Mouse (Mus musculus) brain, embryonic 18.5 days (tissue): Measurements from ENCODE around the gene Osbp2.

ENCODE experiments used
- DNase-seq: peaks from one replicate; pipeline ENCODE4 v3.0.0-alpha.2; 2012; ENCODE audit warnings: low read depth, low spot score

Gene Osbp2

DNA sequence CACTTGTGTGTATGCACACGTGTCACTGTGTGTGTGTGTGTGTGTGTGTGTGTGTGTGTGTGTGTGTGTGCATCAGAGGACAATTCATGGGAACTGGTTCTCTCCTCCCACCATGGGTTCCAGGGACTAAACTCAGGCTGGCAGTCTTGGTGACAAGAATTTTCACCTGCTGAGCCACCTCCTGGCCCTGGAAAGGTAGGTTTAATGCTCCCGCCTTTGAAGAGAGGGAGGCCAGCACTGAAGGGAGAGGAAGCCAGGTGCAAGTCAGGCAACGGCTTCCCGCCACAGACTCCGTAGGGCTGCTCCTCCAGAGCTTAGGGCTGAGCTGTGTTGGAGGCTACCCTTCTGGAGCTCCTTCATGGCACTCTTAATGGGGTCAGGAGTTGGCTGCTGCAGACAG is 104.3 kb downstream of the Osbp2 start:
- no peak for DNase-seq

DNA sequence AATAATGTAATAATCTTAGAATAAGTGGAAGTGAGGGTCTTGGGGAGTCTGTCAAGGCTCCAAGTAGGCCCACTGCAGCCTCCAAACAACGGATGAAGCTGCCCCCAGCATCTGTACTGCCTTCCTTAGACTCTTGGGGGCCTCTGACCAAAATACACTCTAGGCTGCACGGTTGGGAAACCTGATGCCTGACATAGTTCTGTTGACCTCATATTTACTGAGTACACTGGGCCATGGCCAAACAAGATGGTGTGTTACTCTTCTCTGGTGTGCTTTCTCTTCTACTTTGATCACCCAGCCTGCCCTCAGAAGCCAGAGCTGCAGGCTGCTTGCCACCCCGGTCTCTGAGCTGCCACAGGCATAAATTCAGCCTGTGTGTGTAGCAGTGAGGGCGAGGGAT is 108.4 kb downstream of the Osbp2 start:
- no peak for DNase-seq

DNA sequence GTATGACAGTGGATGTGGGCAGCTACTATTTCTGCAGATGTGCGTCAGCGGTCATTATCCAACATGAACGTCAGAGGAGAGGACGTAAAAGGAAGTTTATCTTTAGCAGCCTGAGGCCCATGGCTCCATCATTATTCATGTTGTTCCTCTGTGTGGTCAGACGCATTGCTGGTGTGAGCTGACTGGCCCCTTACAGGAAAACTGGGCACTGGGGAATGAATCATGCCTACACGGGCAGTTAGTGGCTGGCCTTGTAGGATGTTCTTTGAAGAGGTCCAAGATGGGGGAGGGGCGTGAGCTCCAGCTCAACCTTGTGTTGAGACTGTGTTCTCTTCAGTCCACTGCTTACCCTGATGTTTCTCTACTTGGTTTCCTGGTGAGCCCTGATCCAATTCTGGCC is 109.0 kb downstream of the Osbp2 start:
- no peak for DNase-seq

DNA sequence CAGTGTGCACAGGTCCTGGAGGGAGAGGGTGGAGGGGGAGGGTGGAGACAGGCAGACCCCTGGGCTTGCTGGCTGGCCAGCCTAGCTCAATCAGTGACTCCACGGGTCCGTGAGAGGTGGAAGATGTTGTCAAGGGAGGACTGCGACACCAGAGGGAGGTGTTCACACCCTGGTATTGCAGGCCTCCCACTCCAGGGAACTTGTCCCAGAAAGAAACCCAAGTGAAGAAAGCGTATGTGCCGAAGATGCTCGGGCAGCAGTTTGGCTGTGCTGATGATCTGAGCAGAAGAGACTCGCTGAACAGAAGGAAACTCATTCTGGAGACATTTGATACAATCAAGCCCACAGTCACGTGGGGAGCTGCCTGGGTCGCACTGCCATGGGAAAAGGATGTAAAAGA is 109.8 kb downstream of the Osbp2 start:
- no peak for DNase-seq

DNA sequence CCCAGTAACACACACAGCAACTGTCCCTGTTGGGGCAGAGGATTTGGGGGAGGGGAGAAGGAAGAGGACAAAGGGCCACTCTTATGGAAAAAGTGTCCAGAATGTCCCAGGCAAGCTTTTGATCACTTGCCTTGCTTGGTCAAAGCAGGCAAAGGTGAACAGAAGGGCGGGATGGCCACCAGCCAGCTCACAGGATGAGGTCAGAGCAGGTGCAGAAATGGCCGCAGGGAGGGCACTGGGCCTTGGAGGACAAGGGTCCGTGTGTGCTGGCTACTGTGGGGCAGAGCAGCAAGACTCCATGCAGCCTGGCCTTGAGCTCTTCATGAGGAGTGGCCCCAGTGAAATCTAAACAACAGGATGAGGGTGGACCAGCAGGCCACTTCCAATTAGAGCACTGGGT is 110.9 kb downstream of the Osbp2 start:
- DNase-seq, result no peak

DNA sequence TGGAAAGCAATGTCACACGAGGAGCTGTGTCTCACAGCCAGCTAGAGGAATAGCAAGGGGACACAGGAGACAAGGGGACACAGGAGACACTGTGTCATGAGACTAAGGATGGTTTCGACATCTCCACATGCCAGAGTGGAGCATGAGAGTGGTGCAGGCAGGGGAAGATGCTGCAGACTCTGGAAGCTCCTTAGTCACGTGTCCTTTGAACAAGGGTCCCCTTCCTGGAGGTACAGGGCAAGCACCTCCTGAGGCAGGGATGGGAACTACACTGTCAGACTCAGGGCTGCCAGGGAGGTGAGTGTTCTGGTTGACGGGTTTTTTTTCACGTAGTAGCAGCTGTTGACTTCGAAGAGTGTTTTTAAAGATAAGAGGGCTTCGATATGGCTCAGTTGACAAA is 113.9 kb downstream of the Osbp2 start:
- DNase-seq, result no peak

DNA sequence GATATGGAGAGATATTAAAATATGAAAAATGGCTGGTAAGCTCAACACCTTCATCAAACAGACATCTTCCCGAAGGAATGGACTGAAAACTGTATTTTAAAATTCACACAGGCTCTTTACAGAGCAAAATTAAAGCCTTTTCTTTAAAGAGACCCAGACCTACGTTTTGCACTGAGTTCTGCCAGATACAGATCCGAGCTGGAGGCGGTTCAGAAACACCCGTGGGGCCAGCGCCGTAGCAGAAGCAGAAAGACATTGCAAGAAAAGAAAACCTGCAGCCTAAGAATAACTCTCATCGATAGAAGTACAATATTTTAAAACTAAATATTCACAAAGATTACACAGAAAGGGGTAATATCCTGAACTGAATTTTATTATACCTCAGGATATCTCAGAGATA is 121.3 kb downstream of the Osbp2 start:
- no peak for DNase-seq

DNA sequence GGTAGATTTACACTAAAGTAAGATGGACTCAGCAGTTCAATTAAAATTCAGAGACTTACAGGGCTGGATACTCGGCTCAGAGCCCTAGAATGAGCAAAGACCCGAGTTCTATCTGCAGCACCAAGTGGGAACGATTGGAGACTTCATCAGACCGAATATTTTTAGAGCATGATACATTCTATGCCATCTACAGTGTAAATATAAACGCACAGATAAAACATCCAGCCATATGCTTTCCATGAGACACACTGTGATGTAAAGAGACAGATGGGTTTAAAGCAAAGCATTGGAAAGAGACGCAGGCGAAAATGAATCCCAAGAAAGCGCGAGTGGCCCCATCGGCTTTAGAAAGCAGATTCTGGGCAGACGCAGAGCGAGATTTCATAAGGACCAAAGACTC is 122.5 kb downstream of the Osbp2 start:
- peak; percentile 51 for DNase-seq

DNA sequence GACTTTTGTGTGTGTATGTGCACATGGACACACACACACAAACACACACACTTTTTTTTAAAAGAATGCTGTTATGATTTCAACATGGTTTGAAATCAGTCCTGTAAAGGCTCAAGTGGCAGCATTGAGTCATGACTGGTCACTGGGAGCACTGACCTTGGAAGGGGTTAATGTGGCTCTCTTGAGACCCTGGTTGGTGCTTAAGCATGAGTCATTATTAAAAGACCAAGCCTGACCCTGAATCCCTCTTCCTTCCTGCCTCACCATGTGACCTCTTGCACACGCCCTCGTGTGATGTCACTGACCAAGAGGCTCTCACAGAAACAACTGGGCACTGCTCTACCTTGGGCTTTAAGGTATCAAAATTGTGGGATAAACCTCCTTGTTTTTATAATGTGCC is 124.9 kb downstream of the Osbp2 start:
- no peak for DNase-seq

DNA sequence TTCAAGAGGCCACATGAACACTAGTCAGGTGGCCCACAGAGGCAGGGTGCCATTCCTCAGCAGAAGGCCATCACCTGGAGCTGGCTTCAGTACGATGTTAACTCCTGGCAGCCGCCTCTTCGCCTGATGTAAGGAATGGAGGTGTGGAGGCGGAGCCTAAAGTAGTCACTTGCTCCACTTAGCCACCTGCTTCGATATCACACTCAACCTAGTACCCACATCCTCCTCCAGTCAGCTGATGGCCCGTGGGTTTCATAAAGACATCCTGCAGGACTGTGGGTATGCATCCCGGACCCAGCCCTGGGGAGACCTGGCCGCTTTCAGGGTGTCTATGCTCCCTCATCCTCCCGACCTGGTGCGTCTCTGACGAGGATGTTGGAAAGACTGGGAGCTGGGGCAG is 128.0 kb downstream of the Osbp2 start:
- no peak for DNase-seq

DNA sequence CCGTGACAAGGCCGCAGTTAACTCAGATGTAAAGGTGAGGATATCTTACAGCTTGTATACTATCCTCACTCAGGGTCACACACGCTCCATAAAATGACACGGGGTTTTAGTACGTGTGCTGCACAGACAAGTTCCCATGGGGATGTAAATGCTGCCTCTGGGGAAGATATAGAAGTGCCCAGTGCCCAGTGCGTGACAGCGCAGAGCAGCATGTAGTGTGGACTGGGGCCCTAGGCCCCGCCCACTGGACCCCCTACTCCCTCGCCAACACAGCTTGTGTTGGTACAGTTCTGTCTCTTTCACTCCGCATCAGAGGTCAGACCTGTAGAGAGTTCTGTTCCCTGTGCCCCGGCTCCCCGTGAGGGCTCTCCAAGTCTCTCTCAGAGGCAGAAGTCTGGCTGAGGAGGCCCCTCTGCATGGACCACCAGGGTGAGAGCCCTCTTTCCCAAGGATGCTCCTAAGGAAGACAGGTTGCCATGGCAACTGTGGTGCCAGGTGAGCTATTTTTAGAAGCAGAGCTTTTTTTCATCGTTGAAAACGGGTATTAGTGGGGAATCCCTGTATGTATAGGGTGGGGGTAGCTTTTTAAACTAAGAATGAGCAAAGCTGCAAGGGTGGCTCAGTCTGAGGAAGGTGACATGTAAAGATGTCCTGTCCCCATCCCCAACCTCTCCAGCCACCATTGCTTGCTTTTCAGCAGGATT is 129.6 kb downstream of the Osbp2 start:
- DNase-seq, result no peak

DNA sequence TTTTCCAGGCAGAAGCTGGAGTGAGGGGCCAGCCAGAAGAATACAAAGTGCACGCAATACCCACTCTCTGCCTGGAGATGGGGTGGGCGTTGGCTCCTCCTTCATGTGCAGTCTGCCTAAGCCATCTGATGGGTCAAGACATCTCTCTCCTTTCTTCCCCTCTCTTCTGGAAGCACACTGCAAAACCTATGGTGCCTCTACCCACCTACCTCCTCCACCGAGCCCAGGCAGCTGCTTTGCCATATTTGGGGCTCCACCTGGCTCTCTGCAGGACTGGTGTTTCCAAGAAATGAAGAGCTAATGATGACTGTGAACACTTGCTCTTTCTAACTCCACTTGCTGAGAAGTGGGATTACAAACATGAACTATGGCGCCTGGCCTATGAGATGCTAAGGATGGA is 132.2 kb downstream of the Osbp2 start:
- DNase-seq, result no peak

DNA sequence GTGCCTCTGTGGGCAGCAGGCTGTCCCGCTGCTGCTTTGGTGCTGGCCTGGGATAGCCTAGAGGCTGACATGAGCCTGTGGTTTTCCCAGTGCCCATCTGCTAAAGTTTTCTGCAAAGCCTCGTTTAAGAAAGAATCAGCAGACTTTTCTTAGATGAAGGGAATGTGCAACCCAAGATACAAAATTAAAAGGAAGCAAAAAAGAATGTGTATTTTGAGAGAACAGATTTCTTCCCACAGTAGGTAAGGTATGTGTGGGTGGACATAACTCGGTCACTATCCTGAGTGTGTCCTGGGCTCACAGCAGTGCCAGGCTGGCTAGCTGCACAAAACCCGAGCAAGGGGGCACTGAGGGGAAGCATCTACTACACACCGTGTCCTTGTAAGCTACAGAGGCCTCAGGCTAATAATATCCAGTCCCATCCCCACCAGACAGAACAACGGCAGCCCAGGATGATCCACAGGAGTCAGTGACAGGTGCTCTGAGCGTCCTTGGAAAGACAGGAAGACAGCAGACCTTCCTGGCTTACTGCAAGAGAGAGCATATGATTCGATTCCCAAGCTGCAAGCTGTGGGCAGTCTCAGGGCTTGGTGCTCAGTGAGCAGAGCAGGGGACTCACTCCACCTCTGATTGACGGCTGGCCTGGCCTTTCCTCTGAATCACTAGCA is 136.1 kb downstream of the Osbp2 start:
- no peak for DNase-seq

DNA sequence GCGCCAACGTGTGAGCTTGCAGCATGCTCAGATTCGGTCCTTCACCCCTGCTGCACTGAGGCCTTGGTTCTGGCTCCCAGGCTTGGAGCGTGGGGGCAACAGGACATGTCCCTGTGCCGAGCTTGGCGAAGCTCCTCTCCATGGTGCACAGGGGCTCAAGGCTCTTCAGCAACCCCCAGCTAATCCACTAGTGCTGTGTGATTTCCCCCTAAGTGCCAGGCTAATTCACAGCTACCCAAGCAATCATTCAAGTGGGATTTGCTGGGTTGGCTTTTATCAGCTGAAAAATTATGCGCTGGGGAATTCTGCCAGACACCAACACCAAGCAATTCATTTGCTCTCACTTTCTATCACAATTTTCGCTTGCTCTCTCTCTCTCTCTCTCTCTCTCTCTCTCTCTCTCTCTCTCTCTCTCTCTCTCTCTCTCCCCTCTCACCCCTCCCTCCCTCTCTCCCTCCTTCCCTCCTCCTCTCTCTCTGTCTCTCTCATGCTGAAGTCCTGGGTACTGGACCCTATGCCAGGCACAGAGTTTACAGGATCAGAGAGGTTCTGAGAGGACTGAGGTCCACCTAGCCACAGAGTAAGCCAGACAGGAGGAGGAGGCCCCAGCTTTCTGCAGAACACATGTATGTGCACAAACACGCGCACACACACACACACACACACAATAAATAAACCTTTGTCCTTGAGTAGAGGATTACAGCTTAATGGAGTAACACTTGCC is 138.2 kb downstream of the Osbp2 start:
- DNase-seq, result peak; percentile 56

DNA sequence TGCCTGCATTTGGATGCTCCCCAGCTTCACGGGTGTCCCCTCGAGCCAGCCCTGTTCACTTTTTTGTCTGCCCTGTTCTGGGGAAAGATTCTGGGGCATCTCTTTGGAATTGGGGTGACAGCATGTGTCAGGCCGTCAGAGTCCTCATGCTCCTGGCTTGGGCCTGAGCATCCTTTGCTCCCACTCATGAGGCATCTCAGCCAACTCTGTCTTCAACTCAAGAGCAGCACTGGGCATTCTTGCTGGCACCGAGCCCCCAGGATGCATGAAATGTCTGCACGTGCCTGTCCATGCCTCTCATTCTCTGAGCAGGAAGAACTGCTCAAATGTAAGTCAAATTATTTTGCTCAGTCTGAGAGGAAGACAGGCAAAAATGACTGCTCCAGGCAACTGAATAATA is 139.0 kb downstream of the Osbp2 start:
- no peak for DNase-seq

DNA sequence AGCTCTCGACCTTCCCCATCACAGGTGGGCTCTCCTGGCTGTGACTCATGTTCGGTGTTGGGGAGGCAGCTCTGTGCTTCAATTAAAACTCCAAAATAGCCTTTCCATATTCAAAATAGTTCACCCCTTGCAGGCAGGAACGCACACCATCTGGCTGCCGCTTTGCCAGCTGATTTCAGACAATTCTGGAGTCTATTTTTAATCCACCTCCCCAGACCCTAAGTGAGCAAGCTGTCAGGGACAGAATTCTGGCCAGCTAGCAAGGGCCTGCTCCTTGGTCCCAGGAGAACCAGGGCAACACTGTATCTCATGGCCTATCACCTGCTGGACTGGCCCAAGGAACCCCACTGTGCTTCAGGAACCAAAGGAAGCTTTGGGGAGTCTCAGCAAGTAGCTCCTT is 139.8 kb downstream of the Osbp2 start:
- no peak for DNase-seq

DNA sequence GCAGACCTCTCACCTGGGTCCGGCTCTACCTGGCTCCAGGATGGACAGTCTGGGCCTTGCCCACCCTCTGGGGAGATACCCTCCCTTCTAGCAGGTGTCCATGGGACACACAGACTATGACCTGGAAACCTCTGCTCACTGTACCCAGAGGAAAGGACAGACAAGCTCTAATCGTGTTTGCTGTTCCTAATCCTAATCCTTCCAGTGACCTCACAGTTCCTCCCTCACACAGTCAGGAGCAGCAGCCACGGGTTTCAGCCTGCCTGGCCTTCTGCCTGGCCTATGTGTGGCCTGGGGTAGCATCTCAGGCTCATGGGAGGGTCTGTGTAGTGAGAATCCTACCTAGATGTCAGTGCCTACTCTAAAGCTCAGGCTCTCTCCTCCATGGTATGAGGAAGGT is 140.8 kb downstream of the Osbp2 start:
- DNase-seq, result no peak

DNA sequence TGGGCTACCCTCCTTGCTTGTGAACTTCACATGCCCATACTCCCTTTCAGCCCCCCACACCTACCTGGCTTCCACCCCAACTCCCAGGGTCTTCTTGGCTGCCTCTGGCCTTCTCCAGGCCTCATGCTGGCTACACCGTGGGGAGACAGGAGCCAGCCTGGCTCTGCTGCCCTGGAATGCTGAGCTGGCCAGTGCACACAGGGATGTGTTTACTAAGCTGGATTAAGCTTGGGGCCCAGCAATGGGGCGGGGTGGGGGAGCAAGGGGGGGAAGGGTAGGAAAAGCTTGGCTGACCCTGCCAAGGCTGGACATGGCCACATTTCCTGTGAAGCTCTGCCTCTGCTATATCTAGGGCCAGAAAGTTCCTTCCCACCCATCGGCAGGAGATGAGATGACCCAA is 141.7 kb downstream of the Osbp2 start:
- no peak for DNase-seq

DNA sequence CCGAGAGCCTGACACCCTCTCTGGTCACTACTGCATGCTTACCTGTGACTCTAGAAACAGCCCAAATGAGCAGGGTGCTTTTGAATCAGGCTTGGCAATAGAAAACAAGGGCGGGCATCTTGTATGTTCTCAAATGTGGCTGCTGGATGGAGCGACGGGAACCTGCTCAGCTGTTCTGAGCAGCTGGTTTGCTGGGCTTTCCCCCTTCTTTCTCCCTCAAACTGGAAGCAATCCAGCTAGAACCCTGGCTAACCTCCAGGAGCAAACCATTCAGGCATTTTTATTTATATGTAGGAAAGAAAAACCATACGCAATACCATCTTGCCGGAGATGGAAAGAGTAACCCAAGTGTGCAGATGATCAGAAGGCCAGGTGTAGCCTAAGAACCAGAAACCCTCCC is 147.0 kb downstream of the Osbp2 start:
- DNase-seq, result no peak

DNA sequence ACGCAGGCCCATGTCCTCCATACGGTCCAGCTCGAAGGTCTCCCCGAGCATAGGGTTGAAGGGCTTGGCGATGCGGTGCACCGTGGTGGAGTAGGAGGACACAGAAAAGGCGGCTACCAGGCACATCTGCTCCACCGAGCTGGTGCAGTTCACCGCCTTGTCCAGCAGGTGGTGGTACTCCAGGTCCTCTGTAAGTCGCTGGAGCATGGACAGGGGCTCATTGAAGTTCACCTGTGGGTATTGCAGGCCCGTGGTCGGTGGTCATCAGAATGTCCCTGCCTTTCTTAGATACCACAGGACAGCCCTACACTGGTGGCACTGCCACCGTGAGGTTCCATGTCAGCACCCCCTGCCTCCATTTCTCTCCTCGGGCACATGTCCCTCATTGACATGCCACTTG is 149.2 kb downstream of the Osbp2 start:
- no peak for DNase-seq

DNA sequence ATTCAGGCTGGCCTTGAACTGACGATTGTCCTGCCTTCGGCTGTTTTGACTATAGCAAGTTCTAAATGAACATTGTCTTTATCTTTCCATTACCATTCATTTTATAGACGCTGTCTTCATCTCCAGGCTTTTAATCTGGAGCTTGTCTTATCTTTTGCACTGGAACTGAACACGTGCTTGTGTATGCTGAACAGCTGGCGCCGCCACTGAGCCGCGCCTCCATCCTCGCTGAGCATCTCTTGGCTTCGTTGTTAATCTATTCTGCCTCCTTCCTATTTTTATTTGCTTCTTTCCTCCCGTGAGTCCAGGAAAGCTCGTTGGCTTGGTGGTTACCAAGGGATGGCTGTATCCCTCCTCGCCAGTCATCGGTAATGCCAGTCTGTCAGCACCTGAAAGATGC is 153.5 kb downstream of the Osbp2 start:
- DNase-seq, result no peak

DNA sequence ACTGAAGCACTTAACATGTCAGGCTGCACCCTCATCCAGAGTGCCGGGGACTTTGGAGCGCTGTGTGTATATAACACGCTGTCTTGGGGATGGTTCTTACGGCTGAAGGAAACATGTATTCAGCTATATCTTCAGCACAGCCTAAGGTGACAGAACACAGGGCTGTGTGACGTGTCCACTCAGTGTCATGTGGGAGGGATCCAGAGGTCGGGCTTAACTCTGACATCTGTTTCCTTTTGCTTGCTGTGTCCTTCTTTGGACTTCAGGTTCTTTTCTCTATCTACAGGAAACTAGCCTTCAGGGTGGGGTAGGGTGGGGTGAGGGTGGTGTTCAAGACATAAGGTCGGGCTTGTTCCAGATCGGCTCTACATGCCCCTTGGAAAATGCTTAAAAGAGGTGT is 156.6 kb downstream of the Osbp2 start:
- DNase-seq, result no peak

DNA sequence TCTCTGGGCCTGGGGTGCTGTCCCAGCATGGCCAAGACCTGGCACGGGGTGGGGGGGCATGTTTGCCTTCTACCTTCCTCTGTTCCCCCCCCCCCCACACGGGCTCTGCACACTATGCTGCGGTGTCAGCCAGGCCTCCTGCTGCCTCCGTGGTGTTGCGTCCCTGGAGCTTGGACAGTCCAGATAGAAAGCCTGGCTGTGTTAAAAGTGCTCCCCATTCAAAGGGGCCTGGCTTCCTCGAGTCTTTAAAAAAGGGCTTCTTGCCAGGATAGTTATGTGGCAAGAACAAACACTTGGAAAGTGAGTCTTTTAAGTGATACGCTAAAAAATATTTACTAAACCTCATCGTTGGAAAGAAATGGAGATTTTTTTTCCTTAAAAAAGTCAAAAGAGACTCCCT is 159.3 kb downstream of the Osbp2 start:
- no peak for DNase-seq
